Mouse (Mus musculus) forebrain, postnatal 0 days (tissue): ENCODE data around the gene Rad9a. TPM values are rescaled to one million over a fixed set of nuclear protein-coding genes. Genes with fewer than 3 reads are reported as not detected.
A peak's percentile ranks its signal among the peaks of the same experiment; 100 is the strongest.

Experiments
- ATAC-seq: fragments of 200-750 bp; cut with Nextera tagmentation; 2 replicates; pipeline ENCODE4 v1.8.0; 2017; ENCODE audit warnings: mild to moderate bottlenecking, moderate library complexity
- DNase-seq: peaks from one replicate; pipeline ENCODE4 v3.0.0-alpha.2; 2015
- H3K27ac ChIP-seq: fragments of 300-500 bp; sonication (generic); 2 replicates; pipeline ENCODE4 v1.5.1; 2014; ENCODE audit warnings: low read depth, mild to moderate bottlenecking, antibody characterized with exemption, low read length, moderate library complexity, mixed read lengths
- H3K27me3 ChIP-seq: fragments of 300-500 bp; sonication (generic); 2 replicates; pipeline ENCODE4 v1.6.1; 2014; ENCODE audit warnings: mild to moderate bottlenecking, low read length, mixed read lengths; ENCODE audit not compliant: insufficient read depth
- H3K36me3 ChIP-seq: fragments of 300-500 bp; sonication (generic); 2 replicates; pipeline ENCODE4 v1.6.1; 2014; ENCODE audit warnings: mild to moderate bottlenecking, moderate library complexity; ENCODE audit not compliant: insufficient read depth
- H3K4me1 ChIP-seq: fragments of 300-500 bp; sonication (generic); 2 replicates; pipeline ENCODE4 v1.6.1; 2014; ENCODE audit warnings: antibody characterized with exemption; ENCODE audit not compliant: insufficient read depth
- H3K4me2 ChIP-seq: fragments of 300-500 bp; sonication (generic); 2 replicates; pipeline ENCODE4 v1.6.1; 2014; ENCODE audit warnings: low read depth, mild to moderate bottlenecking, moderate library complexity
- H3K4me3 ChIP-seq: fragments of 300-500 bp; sonication (generic); 2 replicates; pipeline ENCODE4 v1.5.1; 2014; ENCODE audit warnings: low read depth, low read length, mixed read lengths
- H3K9ac ChIP-seq: fragments of 300-500 bp; sonication (generic); 2 replicates; pipeline ENCODE4 v1.6.1; 2014; ENCODE audit warnings: mild to moderate bottlenecking
- H3K9me3 ChIP-seq: fragments of 300-500 bp; sonication (generic); 2 replicates; pipeline ENCODE4 v1.6.1; 2016; ENCODE audit warnings: low read length
- CTCF ChIP-seq: sonication (generic); IDR thresholded peaks from 2 replicates; pipeline ENCODE4 v1.5.1; 2016; ENCODE audit warnings: antibody characterized with exemption, control low read depth, low read depth
- WGBS: fragments of 180-500 bp; shearing (Covaris S2); extraction: QIAGEN DNeasy Blood & Tissue Kit; methylation state at CpG from one replicate; pipeline ENCODE4 v1.1.7; 2014; 5-methylcytosine and 5-hydroxymethylcytosine counted together
- polyA plus RNA-seq: library from polyadenylated mRNA; unstranded; fragments of >200 nt; fragmentation: Nextera tagmentation; extraction: Ambion mirVana; gene quantifications from 2 replicates; pipeline ENCODE4 v1.2.1, GENCODE M21; 2015
- total RNA-seq: library from RNA; depleted of rRNA; stranded (reverse); fragments of >200 nt; gene quantifications from 2 replicates; pipeline ENCODE4 v1.2.3, GENCODE M21; 2014

Rad9a gene
- total and polyA plus RNA-seq, 2 experiments from 2014 or later, result 16.4 to 16.5 TPM

GRCm38 (mm10) chr19:4175368-4175947, 26.0 kb downstream of the Rad9a start, which contains the start of gene Carns1:
Gene Carns1 (minus strand): TSS chr19:4175479.
- peak within 1 kb of the TSS; percentile 2; the same call in 1 of the 2 replicates for H3K4me2 ChIP-seq
- H3K4me3 ChIP-seq, result no peak within 1 kb of the TSS
- 5% methylated on average over 11 of the region's 11 CpGs for WGBS
- H3K4me1 ChIP-seq, result no peaks in the 10 kb centered on the region
- no peak within 1 kb of the TSS for H3K9ac ChIP-seq
- peak; percentile 36 for ATAC-seq
- DNase-seq, result no peak
- no peaks in the 10 kb centered on the region for H3K9me3 ChIP-seq
- no peaks in the 10 kb centered on the region for H3K27me3 ChIP-seq
- no peak within 1 kb of the TSS for H3K27ac ChIP-seq
- H3K36me3 ChIP-seq, result no peaks in the 10 kb centered on the region
- no peak for TF ChIP-seq CTCF

GRCm38 (mm10) chr19:4172925-4173324, 28.5 kb downstream of the Rad9a start:
- DNase-seq (no peak), ATAC-seq (no peak)
- peaks cover 7% of the 10 kb centered on the region for H3K4me1 ChIP-seq
- 59% methylated on average over 11 of the region's 11 CpGs for WGBS
- no peak overlapping the region for H3K27ac ChIP-seq
- no peak overlapping the region for H3K4me3 ChIP-seq
- H3K9me3 ChIP-seq, result no peaks in the 10 kb centered on the region
- no peaks in the 10 kb centered on the region for H3K36me3 ChIP-seq
- no peak overlapping the region for H3K4me2 ChIP-seq
- no peak overlapping the region for H3K9ac ChIP-seq
- peak; percentile 28; the same call in 1 of the 2 replicates for TF ChIP-seq CTCF
- H3K27me3 ChIP-seq, result no peaks in the 10 kb centered on the region

- Histone ChIP-seq H3K27me3 (no peaks in the 10 kb centered on the region), H3K9ac (no peak overlapping the region), H3K4me1 (peaks cover 7% of the 10 kb centered on the region), H3K4me3 (no peak overlapping the region), H3K27ac (no peak overlapping the region), H3K4me2 (no peak overlapping the region), H3K9me3 (no peaks in the 10 kb centered on the region), H3K36me3 (no peaks in the 10 kb centered on the region)
- ATAC-seq (no peak), DNase-seq (no peak)
- no peak for TF ChIP-seq CTCF
- WGBS, result 75% methylated on average over 13 of the region's 13 CpGs
Observed at GRCm38 (mm10) chr19:4171393-4172290, 29.8 kb downstream of the Rad9a start.

GRCm38 (mm10) chr19:4170723-4171392, 30.6 kb downstream of the Rad9a start:
- H3K4me2 ChIP-seq, result no peak overlapping the region
- no peaks in the 10 kb centered on the region for H3K36me3 ChIP-seq
- ATAC-seq, result no peak
- H3K9me3 ChIP-seq, result no peaks in the 10 kb centered on the region
- peaks cover 7% of the 10 kb centered on the region for H3K4me1 ChIP-seq
- 0 out of 2 replicates have a peak, but pooled peaks have one; percentile 3 for TF ChIP-seq CTCF
- H3K9ac ChIP-seq, result no peak overlapping the region
- H3K27me3 ChIP-seq, result no peaks in the 10 kb centered on the region
- WGBS, result 92% methylated on average over 10 of the region's 10 CpGs
- 0 out of 2 replicates have a peak overlapping the region, but pooled peaks have one; percentile 92 for H3K27ac ChIP-seq
- no peak overlapping the region for H3K4me3 ChIP-seq
- no peak for DNase-seq

GRCm38 (mm10) chr19:4169810-4170209, 31.7 kb downstream of the Rad9a start:
- Histone ChIP-seq H3K27ac (peak overlapping the region; percentile 92), H3K4me3 (peak overlapping the region; percentile 46), H3K27me3 (no peaks in the 10 kb centered on the region), H3K9ac (peak overlapping the region; percentile 76), H3K4me1 (peaks cover 7% of the 10 kb centered on the region), H3K4me2 (peak overlapping the region; percentile 90), H3K9me3 (no peaks in the 10 kb centered on the region), H3K36me3 (no peaks in the 10 kb centered on the region)
- peak; percentile 30 for ATAC-seq
- 10% methylated on average over 27 of the region's 27 CpGs for WGBS
- TF ChIP-seq CTCF, result no peak
- no peak for DNase-seq

GRCm38 (mm10) chr19:4169378-4169784, 32.1 kb downstream of the Rad9a start:
- DNase-seq (peak; percentile 99), ATAC-seq (peak; percentile 97)
- peak overlapping the region; percentile 90 for H3K4me2 ChIP-seq
- peaks cover 7% of the 10 kb centered on the region for H3K4me1 ChIP-seq
- peak overlapping the region; percentile 46 for H3K4me3 ChIP-seq
- no peaks in the 10 kb centered on the region for H3K36me3 ChIP-seq
- peak; percentile 99 for TF ChIP-seq CTCF
- peak overlapping the region; percentile 92 for H3K27ac ChIP-seq
- 0% methylated on average over 43 of the region's 43 CpGs for WGBS
- no peaks in the 10 kb centered on the region for H3K9me3 ChIP-seq
- H3K9ac ChIP-seq, result peak overlapping the region; percentile 76
- no peaks in the 10 kb centered on the region for H3K27me3 ChIP-seq
